In the genomic region with DNA sequence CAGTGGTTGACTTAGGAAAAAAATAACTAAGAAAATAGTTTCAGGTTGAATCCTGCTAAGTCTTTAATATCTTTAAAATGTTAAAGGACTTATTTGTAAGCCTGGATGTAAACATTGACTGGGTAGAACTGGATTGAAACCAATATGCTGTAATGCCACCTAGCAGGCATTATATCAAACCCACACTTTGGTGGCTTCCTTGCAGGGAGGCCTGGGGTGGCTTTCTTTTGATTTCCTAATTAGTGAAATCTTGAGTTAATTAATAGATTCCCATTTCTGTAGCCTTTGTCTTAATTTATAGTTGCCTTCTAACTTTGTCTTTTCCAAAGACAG, we compare ENCODE assay signal across 8 mouse cellular contexts. TPM values are rescaled to one million over a fixed set of nuclear protein-coding genes. Genes with fewer than 3 reads are reported as not detected.
DNase-seq lines count a peak whose midpoint lies in the region; ATAC-seq and TF ChIP-seq lines count a peak whose summit lies in the region.

No protein-coding gene starts in this region.

- H3K9me3 ChIP-seq in limb, embryonic 15.5 days = no peaks in the 10 kb centered on the region

- no peaks in the 10 kb centered on the region for H3K27me3 ChIP-seq in limb, embryonic 15.5 days

- H3K4me2 ChIP-seq in limb, embryonic 15.5 days = peak overlapping the region; percentile 74

- TF ChIP-seq CTCF in gastrocnemius, adult 2 months (IDR thresholded peaks at IDR 0.05) = no peak
- no peak for TF ChIP-seq CTCF in embryonic fibroblast, embryonic 13.5 days (IDR thresholded peaks at IDR 0.05; ENCODE audit: borderline replicate concordance, insufficient read depth, low read length)

- ATAC-seq in limb, embryonic 15.5 days (ENCODE audit: insufficient number of reproducible peaks, low FRiP score, low TSS enrichment, low read depth) = no peak
- no peak for ATAC-seq in cerebellum, adult (ENCODE audit: insufficient number of reproducible peaks, low FRiP score, low TSS enrichment)

- H3K4me1 ChIP-seq in embryonic fibroblast, embryonic 13.5 days (ENCODE audit: control insufficient read depth, insufficient read depth, low read length) = peaks cover 4% of the 10 kb centered on the region
- peaks cover 25% of the 10 kb centered on the region for H3K4me1 ChIP-seq in limb, embryonic 15.5 days

- H3K4me3 ChIP-seq in gastrocnemius, adult 2 months = peak overlapping the region; percentile 92
- peak overlapping the region; percentile 69 for H3K4me3 ChIP-seq in embryonic fibroblast, embryonic 13.5 days (ENCODE audit: insufficient read depth, low read length)
- peak overlapping the region; percentile 82 for H3K4me3 ChIP-seq in limb, embryonic 15.5 days

- DNase-seq in gastrocnemius, adult 2 months = no peak
- no peak for DNase-seq in gastrocnemius, adult 8-10 months (ENCODE audit: low spot score in 2 of 2)
- DNase-seq in 416B (ENCODE audit: low read depth) = peak; percentile 64
- DNase-seq in cerebellum, postnatal 4 days (ENCODE audit: low spot score in 2 of 2) = no peak
- DNase-seq in urinary bladder, postnatal 36 days (ENCODE audit: low spot score in 2 of 2) = no peak

- peak overlapping the region; percentile 86; the same call in 1 of the 2 replicates for H3K9ac ChIP-seq in limb, embryonic 15.5 days

- no peak for TF ChIP-seq POLR2A in embryonic fibroblast, embryonic 13.5 days (IDR thresholded peaks at IDR 0.05; ENCODE audit: low read depth, low read length)

- intact Hi-C loops in gastrocnemius, adult 2 months (cut with DNase I) = loop anchor here (5.0 kb wide), 1 partner anchor 309 kb away; no protein-coding TSS in a partner anchor

- no peaks in the 10 kb centered on the region; the same call in 1 of the 2 replicates for H3K36me3 ChIP-seq in limb, embryonic 15.5 days

- peak overlapping the region; percentile 95 for H3K27ac ChIP-seq in gastrocnemius, adult 2 months
- H3K27ac ChIP-seq in embryonic fibroblast, embryonic 13.5 days (ENCODE audit: insufficient read depth, low read length) = no peak overlapping the region
- no peak overlapping the region for H3K27ac ChIP-seq in limb, embryonic 15.5 days

RNA-seq across cellular contexts. Expression of a gene that starts 1.6 kb away (rescaled TPM):
- total RNA-seq in gastrocnemius, adult 2 months (2021) = 100 to 1,000 TPM; 124 to 159 TPM
- total RNA-seq in gastrocnemius, adult 8-10 months (2022) = 100 to 1,000 TPM; 117 to 180 (median 157) TPM
- 91.0 and 105 TPM in 2 replicates for polyA plus RNA-seq in embryonic fibroblast, embryonic 13.5 days (2011; ENCODE audit: insufficient read length, low read depth, missing spikeins)
- 225 and 245 TPM in 2 replicates for polyA plus RNA-seq in limb, embryonic 15.5 days (2015; fragmentation: Nextera tagmentation; extraction: Ambion mirVana)
